Mouse (Mus musculus) kidney, adult 18-20 months (tissue): Measurements from ENCODE around the gene Nab1.
"Not testable (repeated sequence)": the region's sequence is repeated elsewhere in the genome, so short reads cannot be mapped to it uniquely, and the experiment has no call there.

ENCODE experiments used
- DNase-seq: peaks from one replicate; pipeline ENCODE4 v3.0.0; 2021

Gene Nab1

DNA sequence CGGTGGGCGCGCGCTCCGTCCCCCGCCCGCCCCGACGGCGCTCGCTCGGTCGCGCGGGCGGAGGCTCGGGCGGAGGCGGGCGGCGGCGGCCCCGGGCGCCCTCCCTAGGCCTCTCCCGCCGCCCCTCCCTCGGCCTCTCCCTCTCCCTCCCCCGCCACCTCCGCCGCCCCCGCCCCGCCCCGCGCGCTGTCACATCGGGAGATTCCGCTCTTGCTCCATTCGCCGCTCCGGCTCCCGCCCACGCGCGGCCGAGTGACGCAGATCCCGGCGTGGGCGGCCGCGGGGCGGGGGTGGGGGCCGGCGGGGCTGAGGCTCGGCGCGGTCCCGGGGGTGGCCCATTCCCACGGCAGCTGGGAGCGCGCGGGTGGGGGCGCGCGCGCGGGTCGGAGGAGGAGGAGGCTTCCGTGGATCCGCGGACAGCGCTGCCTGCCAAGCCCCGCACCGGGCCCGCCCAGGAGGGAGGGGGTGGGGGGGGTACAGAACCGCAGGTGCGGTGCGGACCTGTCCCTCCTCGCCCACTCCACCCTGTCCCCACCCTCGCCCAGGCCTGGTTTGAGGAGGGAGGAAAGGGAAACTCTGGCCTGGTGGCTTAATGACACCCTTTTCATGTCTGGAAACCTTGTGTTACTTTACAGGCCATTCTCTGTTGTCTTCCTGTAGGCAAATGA, at the start of gene Nab1:
Gene Nab1 (minus strand): TSS at position 366 of the 668 bp plus-strand sequence.
- peak; percentile 78 for DNase-seq

DNA sequence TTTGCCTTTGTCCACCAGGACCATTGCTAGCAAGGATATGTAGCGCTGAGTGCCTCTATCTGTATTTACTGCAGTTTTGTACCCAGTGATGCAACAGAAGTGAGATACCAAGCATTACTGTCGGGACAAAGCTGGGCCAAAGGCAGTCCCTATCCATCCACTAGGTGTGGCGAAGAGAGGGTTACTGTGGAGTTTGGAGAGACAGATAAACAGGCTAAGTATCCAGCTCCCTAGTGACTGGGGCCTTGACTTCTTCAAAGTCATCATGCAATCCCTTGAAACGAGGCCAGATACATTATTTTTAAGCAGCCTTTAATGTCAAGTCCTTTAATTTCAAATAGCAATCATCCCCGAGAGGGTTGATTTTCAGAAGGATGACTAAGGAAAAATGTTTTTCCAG, 47.0 kb upstream of the Nab1 start:
- DNase-seq, result no peak

DNA sequence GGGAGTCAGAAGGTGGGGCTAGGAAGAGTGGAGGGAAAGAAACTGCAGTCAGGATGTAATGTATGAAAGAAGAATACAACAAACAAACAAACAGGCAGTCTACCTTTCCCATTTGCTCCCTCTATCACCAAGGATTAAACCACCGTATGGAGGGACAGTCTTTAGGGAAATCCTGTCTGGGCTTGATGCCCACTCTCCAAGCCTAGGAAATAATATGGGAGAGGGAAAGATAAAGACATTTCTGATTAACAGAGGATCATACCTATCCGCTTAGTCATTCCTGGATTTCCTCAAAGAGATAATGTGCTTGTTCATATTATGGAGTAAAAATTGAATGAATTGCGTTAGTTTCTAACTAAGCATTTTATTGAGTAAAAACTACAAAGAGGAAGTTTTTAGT, 46.3 kb upstream of the Nab1 start:
- no peak for DNase-seq

DNA sequence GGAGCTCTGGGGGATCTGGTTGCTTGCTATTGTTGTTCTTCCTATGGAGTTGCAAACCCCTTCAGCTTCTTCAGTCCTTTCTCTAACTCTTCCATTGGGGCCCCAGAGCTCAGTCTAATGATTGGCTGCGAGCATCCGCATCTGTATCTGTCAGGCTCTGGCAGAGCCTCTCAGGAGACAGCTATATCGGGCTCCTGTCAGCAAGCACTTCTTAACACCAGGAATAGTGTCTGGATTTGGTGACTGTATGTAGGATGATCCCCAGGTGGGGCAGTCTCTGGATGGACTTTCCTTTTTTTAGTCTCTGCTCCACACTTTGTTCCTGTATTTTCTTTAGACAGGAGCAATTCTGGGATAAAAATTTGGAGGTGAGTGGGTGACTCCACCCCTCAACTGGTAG, 39.6 kb upstream of the Nab1 start:
- DNase-seq, result not testable (repeated sequence)

DNA sequence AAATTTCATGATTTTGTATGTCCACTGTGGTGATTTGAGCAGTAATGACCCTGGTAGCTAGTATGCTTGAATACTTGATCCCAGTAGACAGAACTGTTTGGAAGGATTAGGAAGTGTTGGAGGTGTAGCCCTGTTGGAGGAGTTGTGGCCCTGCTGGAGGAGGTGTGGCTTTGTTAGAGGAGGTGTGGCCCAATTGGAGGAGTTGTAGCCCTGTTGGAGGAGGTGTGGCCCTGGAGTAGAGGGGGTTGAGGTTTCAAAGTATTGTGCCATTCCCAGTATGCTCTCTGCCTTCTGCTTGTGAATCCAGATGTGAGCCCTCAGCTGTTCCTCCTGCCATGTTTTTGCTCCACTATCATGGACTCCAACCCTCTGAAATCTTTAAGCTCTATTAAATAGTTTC, 29.5 kb upstream of the Nab1 start:
- DNase-seq, result no peak

DNA sequence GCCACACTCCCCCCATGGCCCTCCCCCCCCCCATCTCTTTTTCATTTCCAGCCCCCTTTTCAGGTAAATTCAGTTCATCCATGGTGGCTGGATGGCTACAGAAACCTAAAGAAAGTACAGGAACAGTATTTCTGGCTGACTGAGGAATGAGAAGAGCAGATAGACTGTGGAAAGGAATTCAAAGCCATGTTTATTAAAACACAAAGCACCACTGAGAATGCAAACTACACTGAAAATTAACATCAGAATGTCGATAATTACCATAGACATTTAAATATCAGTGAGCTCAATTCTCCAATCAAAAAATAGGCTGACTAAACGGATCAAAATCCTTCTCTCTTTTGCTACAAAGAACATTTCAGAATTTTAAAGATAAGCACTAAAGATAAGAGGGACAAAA, 27.2 kb upstream of the Nab1 start:
- no peak for DNase-seq

DNA sequence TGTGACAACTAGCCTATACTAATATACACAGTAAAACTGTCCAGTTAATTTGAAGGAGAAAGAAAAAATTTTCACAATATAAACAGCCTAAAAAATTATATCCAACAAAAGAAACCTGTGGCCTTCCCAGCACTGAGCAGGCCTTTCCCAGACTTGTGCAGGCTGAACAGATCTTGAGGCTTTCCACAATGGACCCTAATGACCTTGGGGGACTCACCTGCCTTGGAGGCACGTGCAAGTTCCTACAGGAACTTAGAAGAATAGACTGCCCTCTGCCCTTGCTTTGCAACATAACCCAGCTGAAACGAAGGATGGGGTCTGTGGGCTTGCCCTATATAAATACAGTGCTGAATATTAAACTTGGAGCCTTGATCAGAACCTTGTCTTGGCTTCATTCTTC, 26.8 kb upstream of the Nab1 start:
- DNase-seq, result no peak

DNA sequence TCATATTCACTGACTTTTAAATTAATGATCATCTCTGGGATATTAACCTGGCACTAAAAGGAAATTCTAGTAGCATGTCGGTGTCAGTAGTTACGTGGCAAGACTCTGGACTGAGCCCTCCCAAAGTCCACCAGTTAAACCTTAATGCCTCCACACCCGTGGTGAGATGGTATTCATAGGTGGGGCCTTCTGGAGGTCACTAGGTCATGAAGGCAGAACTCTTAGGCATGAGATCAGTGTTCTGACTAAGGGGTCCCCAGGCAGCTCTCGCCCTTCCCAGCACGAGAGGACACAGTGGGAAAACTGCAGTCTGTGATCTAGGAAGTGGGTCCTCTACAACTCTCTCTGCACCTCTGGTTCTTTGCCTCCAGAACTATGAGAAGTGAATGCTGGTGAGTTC, 24.2 kb upstream of the Nab1 start:
- no peak for DNase-seq

DNA sequence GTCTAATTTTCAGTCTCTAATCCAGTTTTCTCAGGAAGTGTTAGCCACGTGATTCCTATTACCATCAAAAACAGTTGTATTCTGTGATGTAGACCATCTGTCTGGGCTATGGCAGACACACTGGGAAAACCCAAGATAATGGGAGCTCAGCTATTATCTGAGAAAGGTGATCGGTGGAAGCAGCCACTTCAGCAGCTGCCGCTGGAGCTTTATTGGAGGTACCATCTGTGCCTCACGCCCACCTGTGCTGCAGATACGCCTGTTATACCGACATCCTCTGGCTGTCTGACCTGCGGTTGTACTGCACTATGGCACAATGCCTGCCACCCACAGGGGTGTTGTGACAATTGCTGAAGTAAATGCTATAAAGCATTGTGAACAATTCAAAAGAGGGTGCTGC, 23.7 kb upstream of the Nab1 start:
- no peak for DNase-seq

DNA sequence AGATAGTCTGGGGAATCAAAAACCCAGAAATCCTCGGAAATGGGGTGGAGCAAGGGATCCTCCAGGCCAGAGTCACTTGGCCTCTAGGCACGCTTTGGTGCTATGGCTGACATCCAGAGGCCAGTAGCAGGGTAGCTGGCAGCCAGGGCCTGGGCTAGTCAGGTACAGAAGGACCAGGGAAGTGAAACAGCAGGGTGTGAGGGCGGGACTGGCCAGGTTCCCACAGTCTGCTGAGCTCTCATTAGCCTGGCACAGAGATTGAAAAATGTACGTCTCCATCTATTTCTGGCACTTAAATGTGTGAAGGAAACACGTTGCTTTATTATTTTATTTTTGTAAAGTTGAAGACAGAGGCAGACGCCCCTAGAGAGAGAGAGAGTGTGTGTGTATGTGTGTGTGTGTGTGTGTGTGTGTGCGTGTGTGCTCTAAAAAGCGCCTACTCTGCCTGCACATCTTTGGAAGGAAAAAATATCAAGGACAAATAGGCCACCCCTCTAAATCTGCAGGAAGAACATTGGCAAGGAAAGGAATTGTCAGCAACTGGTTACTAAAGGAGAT, 21.0 kb upstream of the Nab1 start:
- DNase-seq, result no peak

DNA sequence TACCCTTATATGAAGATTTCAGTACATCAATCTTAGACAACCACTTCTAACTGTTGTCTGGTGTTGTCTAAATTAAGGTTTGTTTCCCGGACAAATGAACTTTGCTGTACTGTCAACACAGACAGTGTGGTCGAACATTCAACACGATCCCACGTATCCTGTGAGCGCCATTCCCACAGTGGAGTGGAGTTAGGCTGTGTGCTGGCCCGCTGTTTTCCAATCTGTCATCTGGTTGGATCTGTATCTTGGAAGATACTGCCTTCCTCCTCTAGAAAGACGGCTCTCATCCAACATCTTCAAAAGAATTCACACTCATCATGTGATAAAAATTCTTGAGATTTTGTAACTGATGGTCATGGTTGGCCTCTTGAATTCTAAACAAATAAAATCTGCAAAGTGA, 19.7 kb upstream of the Nab1 start:
- no peak for DNase-seq

DNA sequence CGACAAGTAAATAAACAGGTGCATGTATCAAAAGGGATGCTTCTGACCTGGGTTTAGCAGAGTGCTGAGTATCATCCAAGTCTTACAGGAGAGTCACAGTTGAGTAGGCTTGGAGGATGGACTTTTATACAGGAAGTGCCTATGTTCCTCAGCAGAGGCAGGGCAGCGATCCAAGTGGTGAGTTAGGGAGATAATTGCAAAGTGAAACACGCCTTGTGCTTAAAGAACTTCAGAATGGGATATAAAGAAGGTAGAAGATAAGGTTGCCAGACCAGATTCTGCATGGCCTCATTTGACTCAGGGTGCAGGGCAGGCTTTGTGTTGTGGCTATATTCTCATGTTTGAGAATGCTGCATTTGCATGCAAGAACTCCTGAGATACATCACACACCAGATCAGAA, 14.8 kb upstream of the Nab1 start:
- peak; percentile 25 for DNase-seq

DNA sequence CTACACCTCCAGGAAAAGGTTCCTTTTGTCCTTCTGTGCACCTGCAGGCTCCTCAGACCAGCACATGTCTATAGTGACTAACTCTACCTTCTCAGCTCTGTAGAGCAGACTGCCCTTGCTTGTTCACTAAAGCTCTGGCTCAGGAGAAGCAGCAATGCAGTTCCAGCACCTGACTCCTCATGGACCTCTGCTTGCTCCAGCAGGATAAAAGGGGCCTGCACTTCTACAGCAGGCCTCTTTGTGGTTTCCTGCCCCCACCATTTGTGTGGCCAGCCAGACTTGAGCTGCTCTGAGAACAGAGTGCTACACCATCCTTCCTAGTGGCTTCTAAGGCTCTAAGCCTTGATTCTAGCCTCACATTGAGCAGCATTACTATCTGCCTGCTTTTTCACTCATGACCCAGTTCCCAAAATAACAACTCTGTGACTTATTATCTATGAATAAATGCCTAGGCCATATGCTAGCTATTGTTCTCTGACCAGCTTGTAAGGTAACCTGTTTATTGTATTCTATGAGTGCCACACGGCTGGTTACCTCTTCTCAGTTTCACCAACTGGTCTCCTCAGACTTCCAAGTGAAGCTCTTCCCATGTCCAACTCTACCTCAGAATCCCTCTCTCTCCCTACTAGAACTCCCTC, 11.4 kb upstream of the Nab1 start:
- no peak for DNase-seq

DNA sequence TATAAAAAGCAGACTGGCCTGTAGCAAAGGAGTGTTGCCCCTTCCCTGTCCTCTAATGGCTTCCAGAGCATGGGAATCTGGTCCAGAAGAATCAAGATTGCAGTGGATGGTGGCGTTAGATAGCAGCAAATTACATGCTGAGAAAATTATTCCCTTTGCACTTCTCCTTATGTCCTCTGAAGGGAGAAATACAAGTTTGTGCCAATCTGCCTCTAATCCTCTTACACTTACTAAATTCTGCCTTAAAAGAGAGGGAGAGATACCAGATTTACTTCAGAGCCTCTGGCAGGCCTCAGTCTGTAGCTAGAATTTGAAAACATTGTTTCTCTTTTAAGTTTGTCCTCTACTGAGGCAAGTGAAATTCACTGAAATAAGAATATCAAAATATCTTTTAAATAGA, 5.7 kb upstream of the Nab1 start:
- DNase-seq, result no peak

DNA sequence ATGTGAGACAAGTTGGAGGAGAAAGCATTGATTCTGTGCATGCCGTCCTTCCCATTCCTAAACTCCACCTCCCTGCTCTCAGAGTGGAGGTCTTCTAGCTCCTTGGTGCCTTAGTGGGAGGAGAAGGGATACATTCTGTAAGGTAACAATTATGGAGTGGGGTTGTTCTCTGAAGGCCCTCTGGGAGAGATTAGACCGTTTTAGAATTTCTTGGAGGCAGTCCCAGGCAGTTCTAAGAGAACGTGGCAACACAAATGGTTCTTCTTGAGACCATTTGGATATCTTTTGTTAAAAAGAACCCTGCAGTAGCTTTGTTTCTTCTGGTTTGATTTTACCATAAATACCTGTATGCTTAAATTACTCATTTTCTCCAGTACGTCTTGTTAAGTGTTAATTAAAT, 1.8 kb upstream of the Nab1 start:
- DNase-seq, result no peak

DNA sequence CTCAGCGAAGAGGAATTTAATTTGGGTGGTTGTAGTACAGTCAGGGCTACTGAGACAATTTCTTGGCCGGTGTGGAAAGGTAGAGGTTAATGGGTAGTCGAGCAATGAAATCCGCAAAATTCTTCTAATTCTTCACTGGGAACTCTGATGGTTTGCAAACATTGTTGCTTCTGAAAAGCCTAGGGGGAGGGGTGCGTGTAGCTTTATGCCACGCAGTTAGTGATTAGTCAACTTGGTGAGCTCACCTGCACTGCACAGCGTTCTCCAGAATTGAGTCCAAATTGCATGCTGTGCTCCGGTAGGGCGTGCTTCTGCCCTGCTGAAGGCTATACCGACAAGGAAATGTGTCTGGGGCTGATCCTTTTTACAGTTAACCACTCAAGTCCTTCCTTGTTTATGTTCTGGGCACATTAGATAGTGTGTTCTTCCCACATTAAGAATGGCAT, 1.2 kb upstream of the Nab1 start:
- DNase-seq, result peak; percentile 66

DNA sequence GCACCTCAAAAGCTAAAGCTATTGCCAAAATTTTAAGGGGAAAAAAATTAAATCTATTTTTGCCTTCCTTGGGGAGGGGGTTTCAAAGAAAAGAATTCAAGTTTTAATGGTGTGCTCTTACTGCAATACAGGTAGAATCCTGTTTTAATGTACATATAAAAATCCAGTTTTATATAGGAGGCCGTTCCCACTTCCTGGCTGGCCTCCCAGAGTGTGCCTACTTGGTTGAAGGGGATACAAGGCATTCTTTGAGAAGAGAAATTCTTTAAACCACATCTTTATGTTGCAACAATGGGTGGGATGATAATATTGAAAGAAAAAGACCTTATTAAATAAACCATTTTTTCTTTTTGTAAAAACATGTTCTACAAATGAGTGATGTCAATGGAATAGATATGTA, 611 bp upstream of the Nab1 start:
- no peak for DNase-seq

DNA sequence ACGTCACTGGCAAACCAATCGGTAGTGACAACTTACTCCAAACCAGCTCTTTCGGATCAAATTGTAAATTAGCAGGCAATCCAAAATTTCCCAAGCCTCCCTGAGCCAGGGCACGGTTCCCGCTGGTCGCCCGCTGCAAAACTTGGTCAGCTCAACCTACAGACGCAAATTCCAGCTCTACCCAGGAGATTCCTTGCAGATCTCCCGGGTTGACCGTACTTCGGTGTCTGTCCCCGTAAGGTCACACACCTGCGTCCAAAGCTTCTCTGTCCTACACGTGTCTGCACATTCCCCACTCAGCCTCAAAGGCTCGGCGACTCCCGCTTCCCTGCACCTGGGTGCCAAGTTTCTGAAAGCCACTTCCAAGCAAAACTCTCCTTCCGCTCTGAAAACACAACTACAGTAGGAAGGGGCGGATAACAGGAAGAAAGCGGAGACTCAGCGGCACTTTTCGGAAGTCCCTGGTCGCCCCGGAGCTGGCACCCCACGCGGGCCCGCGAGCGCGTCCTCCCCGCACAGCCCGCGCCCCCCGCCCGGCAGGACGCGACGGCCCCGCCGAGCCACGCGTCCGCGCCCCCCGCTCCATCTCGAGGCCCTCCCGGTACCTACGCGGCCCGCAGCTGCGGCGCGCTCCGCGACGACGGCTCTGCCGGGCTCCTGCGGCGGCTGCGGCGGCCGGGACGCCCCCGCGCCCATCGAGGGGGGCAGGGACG, 722 bp downstream of the Nab1 start:
- peak; percentile 73 for DNase-seq

DNA sequence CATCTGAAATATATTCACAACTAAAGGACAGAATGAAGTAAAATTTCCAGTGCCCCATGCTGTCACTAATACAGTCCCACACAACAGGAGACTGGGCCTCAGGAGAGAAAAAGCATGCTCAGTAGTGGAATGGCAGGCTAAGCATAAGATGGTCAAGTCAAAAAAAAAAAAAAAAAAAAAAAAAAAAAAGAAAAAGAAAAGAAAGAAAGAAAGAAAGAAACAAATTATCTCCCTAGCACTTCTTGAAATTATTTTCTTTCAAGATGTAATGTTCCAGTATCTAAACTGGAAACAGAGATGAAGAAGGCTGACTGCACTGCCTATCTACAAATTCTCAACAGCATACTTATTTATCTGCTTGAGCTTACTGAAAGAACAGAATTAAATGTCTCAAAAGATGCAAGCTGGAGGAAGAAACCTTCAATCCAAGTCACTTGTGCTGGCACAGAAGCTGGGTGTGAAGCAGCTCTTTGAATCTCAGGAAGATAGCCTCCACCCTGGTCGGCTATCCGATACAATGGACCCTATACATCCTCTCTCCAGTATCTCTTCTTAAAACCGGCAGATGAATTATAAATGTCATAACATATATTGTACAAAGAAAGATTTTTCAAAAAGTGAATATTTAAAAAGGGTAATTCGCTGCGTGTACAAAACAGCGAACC, 1.6 kb downstream of the Nab1 start:
- DNase-seq, result no peak

DNA sequence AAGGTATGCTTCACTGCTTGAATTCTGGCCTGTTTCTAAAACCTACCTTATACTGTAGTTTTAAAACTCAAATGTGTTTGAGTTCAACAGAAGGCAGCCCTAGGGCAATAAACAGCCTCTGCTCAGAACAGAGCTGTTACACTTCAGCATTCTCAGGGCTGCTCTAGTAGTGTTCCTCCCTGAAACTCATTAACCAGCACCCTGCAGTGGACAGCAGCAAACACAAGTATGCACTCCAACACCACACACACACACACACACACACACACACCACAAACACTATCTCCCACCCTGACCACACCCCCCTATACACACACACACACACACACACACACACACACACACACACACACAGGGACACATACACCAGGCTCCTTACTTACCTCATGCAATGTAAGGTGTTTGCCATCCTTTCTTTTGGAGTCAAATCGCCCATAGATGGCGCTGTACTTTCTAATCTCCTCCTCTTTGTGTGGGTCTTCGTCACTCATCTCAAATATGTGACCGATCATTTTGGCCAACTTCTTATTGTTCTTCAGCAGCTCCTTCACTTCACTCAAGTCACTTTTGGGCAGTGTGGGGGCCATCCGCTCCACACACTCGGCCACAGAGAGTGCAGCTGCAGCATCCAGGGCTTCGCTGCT, 10.8 kb downstream of the Nab1 start:
- DNase-seq, result no peak

DNA sequence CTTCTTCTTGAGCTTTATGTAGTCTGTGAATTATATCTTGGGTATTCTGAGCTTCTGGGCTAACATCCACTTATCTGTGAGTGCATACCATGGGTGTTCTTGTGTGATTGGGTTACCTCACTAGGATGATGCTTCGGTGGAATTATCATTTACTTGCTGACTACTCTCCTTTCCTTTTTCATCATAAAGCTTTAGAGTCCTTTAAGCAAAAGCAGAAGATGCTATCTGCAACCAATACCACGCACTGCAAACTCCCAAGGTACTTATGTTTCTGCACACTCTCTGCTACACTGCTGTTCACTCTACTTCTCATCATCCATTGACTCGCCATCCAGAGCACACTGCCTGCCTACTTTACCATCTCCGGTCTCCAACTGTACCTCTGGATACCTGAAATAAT, 15.5 kb downstream of the Nab1 start:
- DNase-seq, result no peak

DNA sequence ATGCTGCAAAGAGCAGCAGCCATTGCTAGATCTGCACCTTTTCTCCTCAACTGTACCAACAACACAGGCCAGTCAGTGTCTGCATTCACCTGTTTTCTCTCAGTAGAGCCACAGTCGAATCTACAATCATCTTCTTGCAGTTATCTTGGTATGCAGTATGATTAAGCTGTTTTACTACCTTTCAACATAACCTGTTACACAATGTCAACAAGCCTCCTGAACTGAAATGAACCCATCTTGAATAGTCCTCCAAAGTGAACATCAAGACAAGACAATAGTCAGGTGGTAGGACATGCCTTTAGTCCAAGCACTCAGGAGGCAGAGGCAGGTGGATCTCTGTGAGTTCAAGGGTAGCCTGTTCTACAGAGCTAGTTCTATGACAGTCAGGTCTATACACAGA, 26.2 kb downstream of the Nab1 start:
- no peak for DNase-seq
